Mouse (Mus musculus) neural tube, embryonic 10.5 days (tissue): ENCODE data around the gene Gm12216.
A peak's percentile ranks its signal among the peaks of the same experiment; 100 is the strongest.
"Not testable (repeated sequence)": the region's sequence is repeated elsewhere in the genome, so short reads cannot be mapped to it uniquely, and the experiment has no call there.

Experiments
- DNase-seq: peaks from one replicate; pipeline ENCODE4 v3.0.0-alpha.2; 2017; ENCODE audit warnings: low spot score; ENCODE audit errors: extremely low spot score

Gm12216 gene

GRCm38 (mm10) chr11:53771001-53771744 is 87.9 kb downstream of the Gm12216 start:
- DNase-seq: no peak

GRCm38 (mm10) chr11:53770125-53770791 is 88.8 kb downstream of the Gm12216 start:
- no peak for DNase-seq

GRCm38 (mm10) chr11:53769760-53770124 is 89.3 kb downstream of the Gm12216 start, which contains the start of gene Irf1:
Irf1 (plus strand) TSS chr11:53770014.
- DNase-seq: peak; percentile 90

GRCm38 (mm10) chr11:53769185-53769576 is 89.9 kb downstream of the Gm12216 start:
- no peak for DNase-seq

- DNase-seq: no peak
Measured at GRCm38 (mm10) chr11:53768422-53769184, 90.5 kb downstream of the Gm12216 start.

- no peak for DNase-seq
Measured at GRCm38 (mm10) chr11:53764581-53764980, 94.5 kb downstream of the Gm12216 start.

GRCm38 (mm10) chr11:53763496-53764140 is 95.4 kb downstream of the Gm12216 start:
- DNase-seq: peak; percentile 64

GRCm38 (mm10) chr11:53762827-53763495 is 96.1 kb downstream of the Gm12216 start:
- peak; percentile 44 for DNase-seq

- no peak for DNase-seq
Measured at GRCm38 (mm10) chr11:53762426-53762825, 96.6 kb downstream of the Gm12216 start.

- no peak for DNase-seq
Measured at GRCm38 (mm10) chr11:53761822-53762221, 97.2 kb downstream of the Gm12216 start.

GRCm38 (mm10) chr11:53761284-53761683 is 97.8 kb downstream of the Gm12216 start:
- DNase-seq: no peak

GRCm38 (mm10) chr11:53759545-53760406 is 99.3 kb downstream of the Gm12216 start:
- no peak for DNase-seq

- DNase-seq: no peak
Measured at GRCm38 (mm10) chr11:53758791-53759351, 100.2 kb downstream of the Gm12216 start.

- not testable (repeated sequence) for DNase-seq
Measured at GRCm38 (mm10) chr11:53758033-53758432, 101.0 kb downstream of the Gm12216 start.

GRCm38 (mm10) chr11:53757612-53758011 is 101.4 kb downstream of the Gm12216 start:
- no peak for DNase-seq

GRCm38 (mm10) chr11:53755011-53755595 is 104.0 kb downstream of the Gm12216 start:
- no peak for DNase-seq

- DNase-seq: no peak
Measured at GRCm38 (mm10) chr11:53749716-53750352, 109.2 kb downstream of the Gm12216 start.

- no peak for DNase-seq
Measured at GRCm38 (mm10) chr11:53749306-53749705, 109.8 kb downstream of the Gm12216 start.

GRCm38 (mm10) chr11:53748614-53749013 is 110.4 kb downstream of the Gm12216 start:
- no peak for DNase-seq
